Mouse (Mus musculus): ENCODE data around the gene Pkd1.

DNA sequence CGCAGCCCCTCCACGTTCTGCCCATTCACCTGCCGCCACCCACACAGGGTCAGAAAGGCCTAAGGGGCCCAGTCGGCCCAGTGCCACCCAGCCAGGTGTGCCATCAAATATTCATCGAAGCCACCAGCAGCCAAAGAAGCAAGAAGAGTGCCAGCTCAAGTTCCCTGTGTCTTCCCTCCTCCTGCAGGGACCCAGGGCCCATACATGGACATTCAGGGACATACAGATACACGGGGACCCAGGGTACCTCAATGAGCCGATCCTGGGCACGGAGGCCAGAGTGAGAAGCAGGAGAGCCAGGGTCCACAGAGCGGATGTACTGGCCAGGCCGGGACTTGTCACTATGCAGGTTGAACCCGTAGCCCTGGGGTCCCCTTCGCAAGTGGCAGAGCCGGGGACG lies 92.3 kb downstream of the Pkd1 start:
- TF ChIP-seq GATA1 (IDR thresholded peaks at IDR 0.05; ENCODE audit: low read length) = no peak
- no peak for TF ChIP-seq TAL1 (IDR thresholded peaks at IDR 0.05; ENCODE audit: low read length)
